Mouse (Mus musculus): ENCODE results near the gene Il21r.

The Il21r gene

GRCm38 (mm10) chr7:125601821-125602448, 1.3 kb upstream of the Il21r start:
- no peak for DNase-seq (ENCODE audit: low spot score in 2 of 2)

- DNase-seq (ENCODE audit: low spot score in 2 of 2), result no peak
These were observed 1.4 kb downstream of the Il21r start for GRCm38 (mm10) chr7:125604362-125605319.

GRCm38 (mm10) chr7:125605725-125606139, 2.5 kb downstream of the Il21r start:
- no peak for DNase-seq (ENCODE audit: low spot score in 2 of 2)

- no peak for DNase-seq (ENCODE audit: low spot score in 2 of 2)
These were observed 3.3 kb downstream of the Il21r start for GRCm38 (mm10) chr7:125606265-125607164.

- no peak for DNase-seq (ENCODE audit: low spot score in 2 of 2)
These were observed 4.4 kb downstream of the Il21r start for GRCm38 (mm10) chr7:125607384-125608182.

GRCm38 (mm10) chr7:125608183-125608688, 5.0 kb downstream of the Il21r start:
- no peak for DNase-seq (ENCODE audit: low spot score in 2 of 2)

- no peak for DNase-seq (ENCODE audit: low spot score in 2 of 2)
These were observed 10.3 kb downstream of the Il21r start for GRCm38 (mm10) chr7:125613579-125613978.

- no peak for DNase-seq (ENCODE audit: low spot score in 2 of 2)
These were observed 12.2 kb downstream of the Il21r start for GRCm38 (mm10) chr7:125615453-125615852.

- no peak for DNase-seq (ENCODE audit: low spot score in 2 of 2)
These were observed 14.8 kb downstream of the Il21r start for GRCm38 (mm10) chr7:125618016-125618415.

GRCm38 (mm10) chr7:125620077-125620476, 16.8 kb downstream of the Il21r start:
- no peak for DNase-seq (ENCODE audit: low spot score in 2 of 2)

GRCm38 (mm10) chr7:125622741-125623685, 19.8 kb downstream of the Il21r start:
- no peak for DNase-seq (ENCODE audit: low spot score in 2 of 2)

- DNase-seq (ENCODE audit: low spot score in 2 of 2), result no peak
These were observed 22.0 kb downstream of the Il21r start for GRCm38 (mm10) chr7:125625219-125625618.

GRCm38 (mm10) chr7:125625829-125626228, 22.6 kb downstream of the Il21r start:
- DNase-seq (ENCODE audit: low spot score in 2 of 2), result no peak

- no peak for DNase-seq (ENCODE audit: low spot score in 2 of 2)
These were observed 27.1 kb downstream of the Il21r start for GRCm38 (mm10) chr7:125630317-125630716.

- no peak for DNase-seq (ENCODE audit: low spot score in 2 of 2)
These were observed 27.8 kb downstream of the Il21r start for GRCm38 (mm10) chr7:125630989-125631388.

- DNase-seq (ENCODE audit: low spot score in 2 of 2), result no peak
These were observed 34.3 kb downstream of the Il21r start for GRCm38 (mm10) chr7:125637220-125638140.

GRCm38 (mm10) chr7:125638376-125638775, 35.1 kb downstream of the Il21r start:
- DNase-seq (ENCODE audit: low spot score in 2 of 2), result no peak

- peak; percentile 63 to 65 for DNase-seq (ENCODE audit: low spot score in 2 of 2)
These were observed 35.7 kb downstream of the Il21r start for GRCm38 (mm10) chr7:125638870-125639386.

Measured in frontal cortex, postnatal 25 days (tissue).